Mouse (Mus musculus): Measurements from ENCODE around the gene Cpt1c.

Cpt1c gene

GRCm38 (mm10) chr7:44998501-44998955 lies 23.9 kb upstream of the Cpt1c start, which contains the start of gene Bcl2l12:
TSS of gene Bcl2l12 (minus strand) at chr7:44998712.
- DNase-seq = peak; percentile 25

GRCm38 (mm10) chr7:44997940-44998428 lies 23.3 kb upstream of the Cpt1c start:
- no peak for DNase-seq

- peak; percentile 98 for DNase-seq
Observed at GRCm38 (mm10) chr7:44997231-44997939, 22.7 kb upstream of the Cpt1c start, which contains the start of gene Irf3. TSS of gene Irf3 (plus strand) at chr7:44997648.

DNA sequence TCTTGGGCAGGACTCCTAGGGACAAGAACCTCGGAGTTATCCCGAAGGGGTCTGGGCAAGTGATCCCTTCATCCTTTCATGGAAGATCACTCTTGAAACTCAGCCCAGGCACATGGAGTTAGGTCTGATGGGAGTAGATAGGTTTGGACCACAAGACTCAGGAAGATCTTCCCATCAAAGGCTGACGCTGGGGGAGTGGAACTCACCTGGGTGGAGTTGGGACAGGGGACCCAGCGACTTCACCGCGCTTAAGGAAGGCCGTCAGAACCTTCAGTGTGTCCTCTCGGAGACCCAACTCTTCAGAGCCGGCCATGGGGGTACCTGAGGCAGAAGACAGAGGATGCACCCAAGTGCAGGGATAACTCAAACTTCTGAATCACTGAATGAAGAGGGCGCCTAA lies 22.0 kb upstream of the Cpt1c start:
- DNase-seq = no peak

GRCm38 (mm10) chr7:44986879-44987718 lies 12.4 kb upstream of the Cpt1c start:
- no peak for DNase-seq

GRCm38 (mm10) chr7:44986192-44986878 lies 11.7 kb upstream of the Cpt1c start, which contains the start of gene Prmt1:
TSS of gene Prmt1 (minus strand) at chr7:44986568.
- peak; percentile 98 for DNase-seq

DNA sequence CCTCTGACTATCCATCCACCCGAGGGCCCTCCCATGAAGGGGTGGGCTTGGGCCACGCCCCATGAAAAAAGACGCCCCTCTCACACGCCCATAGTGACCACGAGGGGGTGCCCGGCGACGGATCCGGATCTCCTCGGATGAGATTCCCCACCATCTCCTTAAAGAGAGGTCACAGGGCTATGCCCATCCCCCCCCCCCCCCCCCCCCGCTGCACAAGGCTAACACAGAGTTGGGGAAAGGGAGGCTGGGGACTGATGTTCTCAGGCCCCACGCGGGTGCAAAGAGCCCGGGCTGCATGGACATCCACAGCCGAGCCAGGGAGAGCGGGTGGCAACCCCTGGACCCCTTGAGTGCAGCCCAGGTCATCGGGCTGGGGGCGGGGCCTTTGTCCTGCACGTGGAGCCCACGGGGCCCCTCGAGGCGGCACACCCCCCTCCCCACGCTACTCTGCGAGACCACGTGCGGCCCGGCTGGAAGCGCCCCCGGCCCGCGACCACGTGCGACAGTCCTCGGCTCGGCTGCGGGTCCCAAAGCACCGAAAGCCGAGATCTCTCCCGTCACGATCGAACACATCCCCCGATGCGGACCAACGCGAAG lies 11.0 kb upstream of the Cpt1c start:
- DNase-seq = peak; percentile 56

GRCm38 (mm10) chr7:44984833-44985164 lies 10.1 kb upstream of the Cpt1c start:
- no peak for DNase-seq

GRCm38 (mm10) chr7:44983944-44984832 lies 9.5 kb upstream of the Cpt1c start:
- no peak for DNase-seq

GRCm38 (mm10) chr7:44983085-44983484 lies 8.4 kb upstream of the Cpt1c start:
- DNase-seq = peak; percentile 88

GRCm38 (mm10) chr7:44981539-44981938 lies 6.9 kb upstream of the Cpt1c start:
- DNase-seq = no peak

GRCm38 (mm10) chr7:44978300-44978699 lies 3.6 kb upstream of the Cpt1c start:
- DNase-seq = no peak

DNA sequence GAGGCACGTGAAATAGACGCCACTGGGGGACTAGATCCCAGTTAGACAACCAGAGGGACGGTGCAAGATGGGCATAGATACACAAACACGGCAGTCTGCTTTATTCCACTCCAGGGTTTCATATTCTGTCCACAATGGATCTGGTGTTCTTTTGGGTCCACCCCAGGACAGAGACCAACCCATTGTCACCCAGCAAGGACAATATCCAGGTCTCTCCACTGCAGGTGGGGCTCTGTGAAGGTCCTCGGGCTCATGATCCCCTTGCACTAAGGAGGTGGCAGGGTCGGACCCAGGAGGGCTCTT lies 417 bp upstream of the Cpt1c start:
- DNase-seq = no peak

DNA sequence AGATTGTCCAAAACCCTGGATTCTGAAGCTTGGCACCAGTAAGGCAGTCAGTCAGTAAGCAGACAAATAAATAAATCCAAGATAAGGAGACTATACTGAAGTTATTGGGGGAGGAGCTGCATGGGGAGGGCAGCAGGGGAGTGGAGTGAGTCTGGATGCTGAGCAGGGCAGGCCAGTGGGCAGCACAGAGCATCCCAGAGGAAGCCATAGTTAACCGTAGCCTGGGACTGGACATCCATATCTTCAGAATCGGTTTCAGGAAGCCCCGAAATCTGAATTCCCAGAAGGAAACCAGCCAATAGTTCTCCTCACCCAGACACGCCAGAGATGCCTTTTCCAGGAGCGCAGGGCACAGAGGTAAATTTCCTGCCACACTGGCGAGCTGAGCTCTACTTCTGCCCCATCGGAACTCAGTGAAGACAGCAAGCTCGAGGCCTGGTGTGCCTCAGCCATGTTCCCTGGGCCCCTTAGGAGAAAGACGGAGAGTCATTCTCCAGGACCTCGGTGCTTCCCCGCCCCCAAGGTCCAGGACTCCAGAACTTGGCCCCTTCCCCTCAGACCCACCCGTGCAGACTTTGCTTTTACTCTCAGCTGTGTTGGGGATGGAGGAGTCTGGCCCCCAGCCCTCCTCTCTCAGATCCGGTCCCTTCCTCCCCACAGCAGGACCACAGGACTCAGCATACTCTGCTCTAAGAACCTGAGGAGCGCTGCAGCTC lies 1.1 kb downstream of the Cpt1c start:
- no peak for DNase-seq

DNA sequence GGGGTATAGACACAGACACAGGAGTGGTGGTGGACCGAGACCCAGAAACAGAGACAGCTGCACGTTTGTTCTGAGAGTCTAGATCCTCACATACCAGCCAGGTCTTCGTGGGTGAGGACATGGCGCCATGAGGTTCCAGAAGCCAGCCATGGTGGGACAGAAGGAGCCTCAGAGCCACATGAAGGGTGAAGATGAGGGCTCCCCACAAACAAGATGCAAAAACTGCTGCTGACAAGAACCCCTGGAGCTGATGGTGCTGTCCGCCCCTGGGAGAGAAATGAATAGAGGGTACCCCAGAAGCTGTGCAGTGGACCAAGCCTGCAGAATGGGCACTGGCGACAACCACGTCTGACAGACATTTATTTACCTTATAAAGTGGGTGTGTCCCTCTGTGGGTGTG lies 3.5 kb downstream of the Cpt1c start:
- DNase-seq = no peak

GRCm38 (mm10) chr7:44970231-44970691 lies 4.4 kb downstream of the Cpt1c start:
- DNase-seq = peak; percentile 73

DNA sequence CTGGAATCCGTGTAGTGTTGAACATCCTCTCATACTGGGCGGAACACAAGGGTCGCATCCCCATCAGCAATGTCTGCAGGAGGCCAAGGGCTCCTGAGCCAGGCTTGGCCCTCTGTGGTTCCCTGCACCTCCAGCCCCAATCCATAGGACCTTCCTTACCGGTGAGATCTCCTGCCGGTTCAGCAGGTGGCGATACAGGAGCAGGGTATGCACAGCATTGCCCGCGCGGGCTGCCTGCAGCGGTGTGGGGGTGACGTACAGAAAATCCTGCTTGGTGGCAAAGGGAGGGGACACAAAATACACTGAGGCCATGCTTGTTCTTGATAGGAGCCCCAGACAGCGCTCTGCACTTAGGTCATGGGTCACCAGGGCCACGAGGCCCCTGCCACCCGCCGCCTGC lies 8.0 kb downstream of the Cpt1c start:
- DNase-seq = no peak

DNA sequence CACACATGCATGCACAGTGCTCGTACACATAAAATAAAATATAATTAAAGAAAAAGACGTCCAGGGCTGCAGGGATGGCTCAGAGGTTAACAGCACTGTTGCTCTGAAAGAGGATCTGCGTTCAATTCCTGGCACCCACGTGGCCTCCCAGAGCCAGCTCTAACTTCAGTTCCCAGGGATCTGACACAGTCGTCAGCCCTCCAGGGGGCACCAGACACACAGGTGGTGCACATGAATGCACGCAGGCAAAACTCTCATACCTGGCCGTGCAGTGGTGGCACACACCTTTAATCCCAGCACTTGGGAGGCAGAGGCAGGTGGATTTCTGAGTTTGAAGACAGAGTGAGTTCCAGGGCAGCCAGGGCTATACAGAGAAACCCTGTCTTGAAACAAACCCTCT lies 8.7 kb downstream of the Cpt1c start:
- DNase-seq = peak; percentile 38

DNA sequence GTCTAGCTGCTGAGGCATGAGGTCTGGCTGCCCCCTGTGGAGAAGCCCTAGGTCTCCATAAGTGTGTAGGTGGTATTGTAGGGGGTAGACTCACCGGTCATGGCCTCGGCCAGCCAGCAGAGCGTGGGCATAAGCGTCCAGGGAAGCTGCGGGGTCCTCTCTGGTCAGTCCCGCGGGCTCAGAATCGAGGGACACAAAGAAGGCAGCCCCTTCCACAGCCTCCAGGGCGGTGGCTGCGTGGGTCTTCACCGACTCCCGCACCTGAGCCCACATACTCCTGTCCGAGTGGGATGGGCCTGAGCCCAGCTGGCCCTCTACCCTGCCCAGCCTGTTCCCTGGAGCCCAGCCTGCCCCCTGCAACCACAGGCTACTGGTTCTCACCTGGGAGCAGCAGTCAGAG lies 9.7 kb downstream of the Cpt1c start:
- DNase-seq = no peak

DNA sequence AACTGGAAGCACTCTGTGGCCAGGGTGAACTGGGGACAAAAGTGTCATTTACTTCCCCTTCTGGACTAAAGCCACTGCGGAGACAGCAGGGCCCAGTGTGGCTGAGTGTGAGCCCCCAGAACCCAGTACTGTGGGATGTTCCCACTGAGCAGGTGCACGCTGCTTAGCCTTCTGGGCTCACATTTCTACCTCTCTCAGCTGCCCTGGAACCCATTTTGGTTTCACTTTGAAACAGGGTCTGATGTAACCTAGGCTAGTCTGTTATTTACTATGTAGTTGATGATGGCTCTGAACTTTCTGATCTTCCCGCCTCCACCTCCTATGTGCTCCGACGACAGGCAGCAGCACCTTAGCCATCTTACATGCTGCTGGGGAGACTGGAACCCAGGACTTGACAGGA lies 11.8 kb downstream of the Cpt1c start:
- DNase-seq = no peak

- no peak for DNase-seq
Observed at GRCm38 (mm10) chr7:44962337-44962736, 12.3 kb downstream of the Cpt1c start.

All from thymus, postnatal 25 days (tissue).